Mouse (Mus musculus): ENCODE results near the gene Arl6ip4. TPM values are rescaled to one million over a fixed set of nuclear protein-coding genes. Genes with fewer than 3 reads are reported as not detected.
A peak's percentile ranks its signal among the peaks of the same experiment; 100 is the strongest.

Arl6ip4 gene
- total and polyA plus RNA-seq, 3 experiments, result 57.8 to 128 TPM; not detected in 1

GRCm38 (mm10) chr5:124103552-124103951 is 12.3 kb upstream of the Arl6ip4 start:
- H3K4me1 ChIP-seq (ENCODE audit: control insufficient read depth in 1 of 2, insufficient read depth in 2 of 2, low read length in 2 of 2), result no peaks in the 10 kb centered on the region
- TF ChIP-seq SMC3 (IDR thresholded peaks at IDR 0.05; ENCODE audit: low read depth, low read length), result peak; percentile 16; the same call in 1 of the 2 replicates
- 0 out of 2 replicates have a peak, but pooled peaks have one; percentile 27 for TF ChIP-seq BHLHE40 (IDR thresholded peaks at IDR 0.05; ENCODE audit: borderline replicate concordance, low read depth, low read length)
- TF ChIP-seq MAFK (IDR thresholded peaks at IDR 0.05; ENCODE audit: borderline replicate concordance, low read depth, low read length), result no peak; the same call in 1 of the 2 replicates
- TF ChIP-seq USF1 (IDR thresholded peaks at IDR 0.05; ENCODE audit: low read depth, low read length), result no peak
- no peak for TF ChIP-seq MAZ (IDR thresholded peaks at IDR 0.05; ENCODE audit: low read depth, low read length)
- TF ChIP-seq MEF2A (IDR thresholded peaks at IDR 0.05; ENCODE audit: extremely low read depth, insufficient replicate concordance, low read depth, low read length, poor library complexity, severe bottlenecking), result no peak
- no peak for TF ChIP-seq KAT2A (conservative IDR thresholded peaks at IDR 0.05; ENCODE audit: low read depth, low read length)
- TF ChIP-seq POLR2A (IDR thresholded peaks at IDR 0.05; ENCODE audit: control insufficient read depth in 1 of 2, insufficient read depth in 1 of 2, low read depth in 1 of 2, low read length in 2 of 2, poor library complexity in 1 of 2), result peak; percentile 25 to 81; a peak in 3 of 4 replicates
- no peak for TF ChIP-seq TCF12 (IDR thresholded peaks at IDR 0.05; ENCODE audit: low read depth, low read length)
- no peak for TF ChIP-seq ZNF384 (IDR thresholded peaks at IDR 0.05; ENCODE audit: low read depth, low read length)
- no peak for TF ChIP-seq ZC3H11A (IDR thresholded peaks at IDR 0.05; ENCODE audit: low read depth, low read length)
- peak; percentile 97 for TF ChIP-seq POLR2AphosphoS2 (IDR thresholded peaks at IDR 0.05; ENCODE audit: low read length)
- TF ChIP-seq GABPA (IDR thresholded peaks at IDR 0.05; ENCODE audit: low read depth, low read length), result no peak
- no peak for TF ChIP-seq JUND (IDR thresholded peaks at IDR 0.05; ENCODE audit: low read depth, low read length)
- TF ChIP-seq NRF1 (IDR thresholded peaks at IDR 0.05; ENCODE audit: insufficient read depth, low read depth, low read length, poor library complexity, severe bottlenecking), result no peak
- no peak for TF ChIP-seq GATA1 (IDR thresholded peaks at IDR 0.05; ENCODE audit: low read depth, low read length)
- no peak for TF ChIP-seq ZKSCAN1 (IDR thresholded peaks at IDR 0.05; ENCODE audit: low read depth, low read length)
- TF ChIP-seq EP300 (IDR thresholded peaks at IDR 0.05; ENCODE audit: low read depth in 1 of 2, low read length in 2 of 2), result no peak
- peak; percentile 79; the same call in 1 of the 2 replicates for TF ChIP-seq POLR2AphosphoS5 (IDR thresholded peaks at IDR 0.05; ENCODE audit: borderline replicate concordance, low read depth, low read length)
- TF ChIP-seq CHD1 (IDR thresholded peaks at IDR 0.05; ENCODE audit: low read depth, low read length), result no peak
- TF ChIP-seq ELF1 (IDR thresholded peaks at IDR 0.05; ENCODE audit: low read depth, low read length), result no peak
- no peak for TF ChIP-seq E2F4 (IDR thresholded peaks at IDR 0.05; ENCODE audit: borderline replicate concordance, low read depth, low read length)
- no peak for TF ChIP-seq MYB (IDR thresholded peaks at IDR 0.05; ENCODE audit: low read depth, low read length)
- TF ChIP-seq TAL1 (IDR thresholded peaks at IDR 0.05; ENCODE audit: low read length), result no peak
- TF ChIP-seq MAX (IDR thresholded peaks at IDR 0.05; ENCODE audit: low read length), result no peak
- no peak for TF ChIP-seq RCOR1 (IDR thresholded peaks at IDR 0.05; ENCODE audit: low read depth, low read length)
- no peak for TF ChIP-seq USF2 (IDR thresholded peaks at IDR 0.05; ENCODE audit: borderline replicate concordance in 1 of 2, insufficient read depth in 1 of 2, low read depth in 1 of 2, low read length in 2 of 2)
- no peak for TF ChIP-seq HCFC1 (IDR thresholded peaks at IDR 0.05; ENCODE audit: low read depth, low read length)
- peak; percentile 48; the same call in 1 of the 2 replicates for TF ChIP-seq NELFE (IDR thresholded peaks at IDR 0.05; ENCODE audit: low read depth, low read length)
- no peak for TF ChIP-seq RAD21 (IDR thresholded peaks at IDR 0.05; ENCODE audit: low read depth, low read length)
- peak; percentile 30; the same call in 1 of the 2 replicates for TF ChIP-seq CHD2 (IDR thresholded peaks at IDR 0.05; ENCODE audit: low read length)
- TF ChIP-seq ZMIZ1 (IDR thresholded peaks at IDR 0.05; ENCODE audit: low read depth, low read length), result peak; percentile 83
- peak; percentile 19; the same call in 1 of the 2 replicates for TF ChIP-seq TBP (IDR thresholded peaks at IDR 0.05; ENCODE audit: low read depth, low read length)
- no peak for TF ChIP-seq MXI1 (IDR thresholded peaks at IDR 0.05; ENCODE audit: low read depth, low read length)
- no peak for TF ChIP-seq SIN3A (IDR thresholded peaks at IDR 0.05; ENCODE audit: low read length)
- no peak for TF ChIP-seq UBTF (IDR thresholded peaks at IDR 0.05; ENCODE audit: borderline replicate concordance, insufficient read depth, low read depth, low read length)
- TF ChIP-seq MYC (IDR thresholded peaks at IDR 0.05; ENCODE audit: low read depth, low read length), result no peak
- TF ChIP-seq ETS1 (IDR thresholded peaks at IDR 0.05; ENCODE audit: low read depth, low read length), result no peak

More at GRCm38 (mm10) chr5:124103552-124103951, 12.3 kb upstream of the Arl6ip4 start:
- Histone ChIP-seq H3K9me3 (replicated peaks; ENCODE audit: insufficient read depth, low read length) (no peaks in the 10 kb centered on the region), H3K36me3 (ENCODE audit: control insufficient read depth in 1 of 2, insufficient read depth in 2 of 2, low read length in 2 of 2) (no peaks in the 10 kb centered on the region; a peak in 1 of 4 replicates), H3K27me3 (ENCODE audit: control insufficient read depth in 1 of 2, insufficient read depth in 2 of 2, low read length in 2 of 2) (no peaks in the 10 kb centered on the region), H3K4me3 (ENCODE audit: control insufficient read depth in 1 of 2, insufficient read depth in 1 of 2, low read depth in 2 of 2, low read length in 2 of 2) (no peak overlapping the region), H3K9ac (ENCODE audit: control insufficient read depth, low read depth, low read length, poor library complexity, severe bottlenecking) (no peak overlapping the region), H3K27ac (ENCODE audit: control insufficient read depth, low read depth, low read length) (0 out of 2 replicates have a peak overlapping the region, but pooled peaks have one; percentile 15), H3K79me2 (ENCODE audit: control insufficient read depth, insufficient read depth, low read length, poor library complexity) (no peaks in the 10 kb centered on the region)
- peak; percentile 75 for DNase-seq (ENCODE audit: low read depth, low spot score)

Measured in MEL (cell line).